Mouse (Mus musculus): ENCODE measurements at regions not wholly inside any gene's neighbourhood (a gene's known extent, or its start where the extent isn't known, plus 50 kb on each side); places are given as distances from the start of the nearest gene placed in this dataset.

- no peak for TF ChIP-seq GATA1 (IDR thresholded peaks at IDR 0.05; ENCODE audit: borderline replicate concordance, low read length)
- TF ChIP-seq FLI1 (IDR thresholded peaks at IDR 0.05; ENCODE audit: low read length), result no peak
Measured at GRCm38 (mm10) chr11:18012085-18012484, 58.4 kb upstream of the Etaa1 start.

All from megakaryocyte, embryonic 14.5 days (primary cell).